Mouse (Mus musculus): ENCODE data around the gene Nr5a1. TPM values are rescaled to one million over a fixed set of nuclear protein-coding genes. Genes with fewer than 3 reads are reported as not detected.
A peak's percentile ranks its signal among the peaks of the same experiment; 100 is the strongest.

Gene Nr5a1
- polyA plus RNA-seq, 1 experiment: not detected

DNA sequence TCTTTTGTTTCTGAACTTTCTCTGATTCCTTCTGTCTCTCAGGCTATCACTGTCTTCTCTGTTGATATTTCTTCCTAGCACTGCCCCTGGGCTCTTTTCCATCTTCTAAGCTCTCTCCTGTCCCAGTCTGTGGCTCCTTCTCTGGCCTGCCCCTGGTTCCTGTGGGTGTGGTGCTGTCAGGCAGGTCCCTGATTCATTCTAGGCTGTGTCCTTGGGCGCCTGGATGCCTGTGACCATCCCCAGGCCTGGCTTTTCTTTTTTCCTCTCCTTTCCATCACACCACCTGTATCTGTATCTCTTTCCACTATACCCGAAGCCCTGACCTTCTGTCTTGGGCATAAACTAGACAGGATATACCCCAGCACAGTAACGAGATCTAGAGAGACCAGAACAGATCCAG lies 28.6 kb downstream of the Nr5a1 start:
- H3K27ac ChIP-seq (ENCODE audit: insufficient read depth, low read length): no peak overlapping the region
- DNase-seq: no peak
- no peaks in the 10 kb centered on the region for H3K27me3 ChIP-seq (ENCODE audit: control insufficient read depth, insufficient read depth, low read length)
- WGBS: 87% methylated on average over 3 of the region's 3 CpGs
- H3K4me3 ChIP-seq (replicated peaks; ENCODE audit: insufficient read depth, low read depth, low read length): no peak overlapping the region
- TF ChIP-seq CTCF (IDR thresholded peaks at IDR 0.05; ENCODE audit: borderline replicate concordance, insufficient read depth, low read depth, low read length): no peak
- no peak for TF ChIP-seq POLR2A (IDR thresholded peaks at IDR 0.05; ENCODE audit: borderline replicate concordance, insufficient read depth, low read length)
- H3K4me1 ChIP-seq (ENCODE audit: control insufficient read depth, insufficient read depth, low read length): peaks cover 11% of the 10 kb centered on the region

DNA sequence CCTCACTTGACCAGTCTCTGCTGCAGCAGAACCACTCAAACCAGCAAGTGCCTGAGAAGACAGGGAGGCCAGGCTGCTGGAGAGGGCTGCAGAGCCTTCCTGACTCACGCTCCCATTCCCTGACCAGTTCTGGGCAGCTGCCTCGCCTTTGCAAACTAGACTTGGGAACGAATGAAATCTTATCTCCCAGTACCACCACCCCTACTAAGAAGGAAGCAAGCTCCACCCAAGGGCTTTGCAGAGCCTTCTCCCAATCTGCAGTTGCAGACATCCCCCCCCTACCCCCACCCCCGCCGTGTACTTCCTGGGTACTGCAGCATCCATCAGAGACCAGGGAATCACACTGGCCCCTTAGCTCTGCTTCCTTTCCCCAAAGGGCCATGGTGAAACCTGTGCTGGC lies 31.3 kb downstream of the Nr5a1 start:
- H3K4me3 ChIP-seq (replicated peaks; ENCODE audit: insufficient read depth, low read depth, low read length): no peak overlapping the region
- H3K4me1 ChIP-seq (ENCODE audit: control insufficient read depth, insufficient read depth, low read length): peaks cover 11% of the 10 kb centered on the region
- H3K27me3 ChIP-seq (ENCODE audit: control insufficient read depth, insufficient read depth, low read length): no peaks in the 10 kb centered on the region
- no peak for DNase-seq
- TF ChIP-seq CTCF (IDR thresholded peaks at IDR 0.05; ENCODE audit: borderline replicate concordance, insufficient read depth, low read depth, low read length) (no peak), POLR2A (IDR thresholded peaks at IDR 0.05; ENCODE audit: borderline replicate concordance, insufficient read depth, low read length) (no peak)
- 95% methylated on average over 5 of the region's 5 CpGs for WGBS
- H3K27ac ChIP-seq (ENCODE audit: insufficient read depth, low read length): no peak overlapping the region

DNA sequence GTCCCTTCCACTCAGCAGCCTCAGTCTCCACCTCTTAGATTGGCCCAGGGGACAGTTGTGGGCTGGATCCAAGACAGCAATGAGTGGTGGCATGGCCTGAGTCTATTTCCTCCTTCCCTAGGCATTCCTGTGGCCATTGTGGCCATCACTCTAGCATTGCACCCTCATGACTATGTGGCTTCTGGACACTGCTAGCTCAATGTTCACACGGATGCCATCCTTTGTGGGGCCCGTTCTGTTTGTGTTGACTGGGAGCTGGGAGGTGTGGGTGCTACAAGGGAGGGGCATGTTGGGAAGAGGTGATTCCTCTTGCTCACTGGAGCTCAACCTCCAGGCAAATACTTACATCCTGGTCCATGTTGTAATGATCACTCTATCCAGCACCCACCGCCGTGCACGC lies 32.1 kb downstream of the Nr5a1 start:
- DNase-seq: no peak
- Histone ChIP-seq H3K4me3 (replicated peaks; ENCODE audit: insufficient read depth, low read depth, low read length) (no peak overlapping the region), H3K27me3 (ENCODE audit: control insufficient read depth, insufficient read depth, low read length) (no peaks in the 10 kb centered on the region), H3K27ac (ENCODE audit: insufficient read depth, low read length) (no peak overlapping the region), H3K4me1 (ENCODE audit: control insufficient read depth, insufficient read depth, low read length) (peaks cover 11% of the 10 kb centered on the region)
- WGBS: 96% methylated on average over 5 of the region's 5 CpGs
- no peak for TF ChIP-seq CTCF (IDR thresholded peaks at IDR 0.05; ENCODE audit: borderline replicate concordance, insufficient read depth, low read depth, low read length)

DNA sequence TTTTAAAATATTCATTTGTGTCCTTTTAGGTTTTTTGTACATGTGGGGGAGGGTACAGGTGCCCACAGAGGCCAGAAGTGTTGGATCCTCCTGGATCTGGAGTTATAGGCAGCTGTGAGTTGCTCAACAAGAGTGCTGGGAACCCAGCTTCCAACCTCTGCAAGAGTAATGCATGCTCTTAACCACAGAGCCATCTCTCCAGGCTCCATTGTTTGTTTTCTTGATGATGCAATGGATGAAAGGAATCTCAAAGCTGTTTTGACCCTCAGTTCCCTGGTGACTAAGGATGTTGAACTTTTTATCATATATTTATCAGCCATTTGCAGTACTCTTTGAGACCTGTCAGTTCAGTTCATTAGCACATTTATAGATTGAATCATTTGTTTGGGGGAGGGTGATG lies 35.4 kb downstream of the Nr5a1 start:
- Histone ChIP-seq H3K27ac (ENCODE audit: insufficient read depth, low read length) (no peak overlapping the region), H3K4me1 (ENCODE audit: control insufficient read depth, insufficient read depth, low read length) (peaks cover 11% of the 10 kb centered on the region), H3K4me3 (replicated peaks; ENCODE audit: insufficient read depth, low read depth, low read length) (no peak overlapping the region), H3K27me3 (ENCODE audit: control insufficient read depth, insufficient read depth, low read length) (no peaks in the 10 kb centered on the region)
- TF ChIP-seq CTCF (IDR thresholded peaks at IDR 0.05; ENCODE audit: borderline replicate concordance, insufficient read depth, low read depth, low read length) (no peak), POLR2A (IDR thresholded peaks at IDR 0.05; ENCODE audit: borderline replicate concordance, insufficient read depth, low read length) (no peak)
- DNase-seq: no peak

DNA sequence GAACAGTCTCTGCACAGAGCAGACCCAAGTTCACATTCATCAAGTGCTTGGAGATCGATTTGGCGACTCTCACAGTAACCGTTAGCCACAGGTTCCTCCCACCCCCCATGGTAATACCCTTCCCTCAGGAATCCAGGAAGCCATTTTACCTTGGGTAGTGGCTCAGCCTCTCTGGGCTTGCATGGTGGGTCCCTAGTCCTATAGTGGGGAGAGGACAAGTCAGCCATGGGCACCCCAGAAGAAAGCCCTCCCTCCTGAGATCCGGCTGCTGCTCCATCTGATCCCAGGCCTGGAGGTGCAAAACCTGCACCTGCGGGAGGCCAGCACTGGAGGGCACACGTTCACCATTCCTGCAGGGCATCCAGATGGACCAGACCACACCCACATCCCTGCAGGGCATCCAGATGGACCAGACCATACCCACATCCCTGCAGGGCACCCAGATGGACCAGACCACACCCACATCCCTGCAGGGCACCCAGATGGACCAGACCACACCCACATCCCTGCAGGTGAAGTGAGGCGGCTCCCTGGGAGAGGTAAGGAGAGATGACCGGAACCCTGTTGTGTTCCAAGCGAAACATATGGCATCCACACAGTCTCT lies 38.9 kb downstream of the Nr5a1 start:
- peak; percentile 37 to 40 for DNase-seq
- no peak overlapping the region for H3K4me3 ChIP-seq (replicated peaks; ENCODE audit: insufficient read depth, low read depth, low read length)
- WGBS: 36% methylated on average over 9 of the region's 9 CpGs
- no peak overlapping the region for H3K27ac ChIP-seq (ENCODE audit: insufficient read depth, low read length)
- H3K4me1 ChIP-seq (ENCODE audit: control insufficient read depth, insufficient read depth, low read length): peaks cover 3% of the 10 kb centered on the region; the same call in 1 of the 2 replicates
- no peak for TF ChIP-seq POLR2A (IDR thresholded peaks at IDR 0.05; ENCODE audit: borderline replicate concordance, insufficient read depth, low read length)
- peak; percentile 44; the same call in 1 of the 2 replicates for TF ChIP-seq CTCF (IDR thresholded peaks at IDR 0.05; ENCODE audit: borderline replicate concordance, insufficient read depth, low read depth, low read length)
- H3K27me3 ChIP-seq (ENCODE audit: control insufficient read depth, insufficient read depth, low read length): no peaks in the 10 kb centered on the region

DNA sequence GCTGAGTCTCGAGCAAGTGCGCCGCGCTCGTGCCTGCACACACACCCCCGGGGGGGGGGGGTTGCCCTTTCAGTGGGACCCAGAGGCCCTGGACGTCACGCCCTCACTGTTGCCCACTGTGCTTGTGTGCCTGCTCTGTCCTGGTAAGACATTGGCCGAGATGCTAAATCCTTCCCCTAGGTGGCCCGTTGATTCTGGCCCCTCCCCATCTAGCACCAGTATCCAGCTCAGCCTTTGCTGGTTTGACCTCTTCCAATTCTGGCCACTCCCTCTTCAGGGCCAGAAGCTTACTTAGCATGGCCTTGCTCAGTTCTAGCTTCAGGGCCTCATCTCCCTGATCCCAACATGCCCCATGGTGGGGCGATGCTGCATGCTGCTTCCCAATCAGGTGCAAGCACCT lies 41.8 kb downstream of the Nr5a1 start:
- peaks cover 3% of the 10 kb centered on the region; the same call in 1 of the 2 replicates for H3K4me1 ChIP-seq (ENCODE audit: control insufficient read depth, insufficient read depth, low read length)
- 68% methylated on average over 11 of the region's 11 CpGs for WGBS
- no peak for DNase-seq
- H3K27me3 ChIP-seq (ENCODE audit: control insufficient read depth, insufficient read depth, low read length): no peaks in the 10 kb centered on the region
- H3K27ac ChIP-seq (ENCODE audit: insufficient read depth, low read length): no peak overlapping the region
- H3K4me3 ChIP-seq (replicated peaks; ENCODE audit: insufficient read depth, low read depth, low read length): no peak overlapping the region
- no peak for TF ChIP-seq POLR2A (IDR thresholded peaks at IDR 0.05; ENCODE audit: borderline replicate concordance, insufficient read depth, low read length)
- no peak for TF ChIP-seq CTCF (IDR thresholded peaks at IDR 0.05; ENCODE audit: borderline replicate concordance, insufficient read depth, low read depth, low read length)

DNA sequence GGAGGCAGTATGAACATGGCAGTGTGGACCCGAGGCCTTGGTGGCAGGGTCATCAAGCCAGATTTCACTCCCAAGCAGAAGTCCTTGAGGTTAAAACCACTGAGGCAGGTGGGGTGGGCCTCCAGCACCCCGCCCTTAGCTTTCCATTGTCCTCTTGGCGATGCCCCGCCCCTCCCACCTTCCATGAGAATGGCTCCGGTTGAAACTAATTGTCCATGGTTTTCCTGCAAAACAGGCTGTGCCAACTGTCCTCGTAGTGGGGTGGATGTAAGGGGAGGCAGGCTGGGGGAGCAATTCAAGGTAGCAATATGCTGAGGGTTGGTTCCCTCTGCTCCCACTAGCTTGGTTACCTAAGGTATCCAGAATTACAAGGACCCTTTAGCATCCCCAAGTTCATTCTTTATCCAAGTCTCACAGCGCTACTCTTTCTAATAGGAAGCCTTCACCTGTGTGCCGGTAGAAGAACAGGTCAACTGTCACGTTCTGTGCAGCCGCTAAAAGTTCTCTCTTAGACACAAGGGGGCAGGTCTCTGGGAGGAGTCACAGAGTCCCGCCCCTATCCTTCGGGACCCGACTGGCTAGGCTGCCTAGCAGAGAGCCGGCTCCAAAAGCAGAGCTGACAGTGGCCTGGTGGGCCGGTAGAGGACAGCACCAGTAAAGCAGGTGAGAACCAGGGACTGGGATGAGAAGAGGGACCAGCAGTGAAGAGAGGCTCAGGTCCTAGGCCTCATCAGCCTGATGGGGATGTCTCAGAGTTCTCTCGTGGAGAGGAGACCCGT lies 45.4 kb downstream of the Nr5a1 start:
- Histone ChIP-seq H3K27me3 (ENCODE audit: control insufficient read depth, insufficient read depth, low read length) (no peaks in the 10 kb centered on the region), H3K4me3 (replicated peaks; ENCODE audit: insufficient read depth, low read depth, low read length) (no peak overlapping the region), H3K4me1 (ENCODE audit: control insufficient read depth, insufficient read depth, low read length) (no peaks in the 10 kb centered on the region; the same call in 1 of the 2 replicates), H3K27ac (ENCODE audit: insufficient read depth, low read length) (no peak overlapping the region)
- no peak for DNase-seq
- 25% methylated on average over 17 of the region's 17 CpGs for WGBS
- TF ChIP-seq POLR2A (IDR thresholded peaks at IDR 0.05; ENCODE audit: borderline replicate concordance, insufficient read depth, low read length): no peak
- no peak for TF ChIP-seq CTCF (IDR thresholded peaks at IDR 0.05; ENCODE audit: borderline replicate concordance, insufficient read depth, low read depth, low read length)

DNA sequence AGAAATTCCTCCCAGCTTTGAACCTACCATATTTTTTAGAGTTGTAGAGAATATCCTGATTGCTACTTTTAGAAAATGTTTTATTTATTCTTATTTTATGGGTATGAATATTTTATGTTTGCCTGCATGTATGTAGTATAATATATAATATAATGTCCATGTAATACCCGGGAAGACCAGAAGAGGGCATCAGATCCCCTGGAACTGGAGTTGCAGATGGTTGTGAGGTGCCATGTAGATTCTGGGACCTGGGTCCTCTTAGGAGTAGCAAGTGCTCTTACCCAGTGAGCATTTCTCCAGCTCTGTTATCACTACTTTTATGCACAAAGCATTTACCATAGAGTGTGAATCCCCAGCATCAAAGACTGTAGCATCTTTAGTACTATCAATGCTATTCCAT lies 52.9 kb downstream of the Nr5a1 start:
- Histone ChIP-seq H3K4me3 (replicated peaks; ENCODE audit: insufficient read depth, low read depth, low read length) (no peak overlapping the region), H3K27ac (ENCODE audit: insufficient read depth, low read length) (no peak overlapping the region), H3K27me3 (ENCODE audit: control insufficient read depth, insufficient read depth, low read length) (no peaks in the 10 kb centered on the region), H3K4me1 (ENCODE audit: control insufficient read depth, insufficient read depth, low read length) (no peaks in the 10 kb centered on the region)
- DNase-seq: no peak
- TF ChIP-seq CTCF (IDR thresholded peaks at IDR 0.05; ENCODE audit: borderline replicate concordance, insufficient read depth, low read depth, low read length) (peak; percentile 40; the same call in 1 of the 2 replicates), POLR2A (IDR thresholded peaks at IDR 0.05; ENCODE audit: borderline replicate concordance, insufficient read depth, low read length) (no peak)
- WGBS: 3% methylated on average over 1 of the region's 1 CpGs

All from cerebellum, adult 2 months (tissue).